Mouse (Mus musculus) ES-E14 (cell line): Measurements from ENCODE around the gene Stx12. TPM values are rescaled to one million over a fixed set of nuclear protein-coding genes. Genes with fewer than 3 reads are reported as not detected.

ENCODE experiments used
- DNase-seq: peaks from one replicate; pipeline ENCODE4 v3.0.0-alpha.2; 2013; ENCODE audit warnings: low read depth, low spot score
- H3K27ac ChIP-seq: 2 replicates; pipeline ENCODE4 v1.5.1; 2012; ENCODE audit warnings: low read depth, mild to moderate bottlenecking, low read length, moderate library complexity, mixed read lengths; ENCODE audit not compliant: poor library complexity, insufficient read depth, severe bottlenecking
- H3K36me3 ChIP-seq: 2 replicates; pipeline ENCODE4 v1.6.1; 2012; ENCODE audit warnings: mild to moderate bottlenecking, low read length, moderate library complexity, mixed read lengths; ENCODE audit not compliant: control insufficient read depth, poor library complexity, insufficient read depth, severe bottlenecking
- H3K4me1 ChIP-seq, 2 experiments: fragments of 150-350 bp in 1 of 2; sonication (generic) in 1 of 2; 2 replicates each; pipeline ENCODE4 v1.6.1; 2012; ENCODE audit warnings: low read length in 2 of 2, mild to moderate bottlenecking in 1 of 2, mixed read lengths in 1 of 2; ENCODE audit not compliant: control insufficient read depth in 2 of 2, insufficient read depth in 2 of 2, poor library complexity in 1 of 2
- H3K4me3 ChIP-seq, 2 experiments: fragments of 150-350 bp in 1 of 2; sonication (generic) in 1 of 2; 2 replicates each; pipeline ENCODE4 v1.5.1; 2012; ENCODE audit warnings: low read length in 2 of 2, low read depth in 1 of 2, mild to moderate bottlenecking in 1 of 2, mixed read lengths in 1 of 2; ENCODE audit not compliant: insufficient read depth in 1 of 2, poor library complexity in 1 of 2, severe bottlenecking in 1 of 2
- H3K9ac ChIP-seq: 2 replicates; pipeline ENCODE4 v1.6.1; 2012; ENCODE audit warnings: low read depth, mild to moderate bottlenecking, low read length, mixed read lengths; ENCODE audit not compliant: poor library complexity, insufficient read depth, severe bottlenecking
- H3K9me3 ChIP-seq: fragments of 150-350 bp; sonication (generic); 2 replicates; pipeline ENCODE4 v1.6.1; 2012; ENCODE audit warnings: low read depth, mild to moderate bottlenecking, low read length; ENCODE audit not compliant: control insufficient read depth, insufficient read depth
- CHD2 ChIP-seq: IDR thresholded peaks from 2 replicates; pipeline ENCODE4 v1.6.1; 2014; ENCODE audit warnings: mild to moderate bottlenecking, low read depth, low read length, inconsistent platforms
- HCFC1 ChIP-seq: IDR thresholded peaks from 2 replicates; pipeline ENCODE4 v1.6.1; 2012; ENCODE audit warnings: low read length, inconsistent platforms, borderline replicate concordance; ENCODE audit not compliant: insufficient read depth
- MAFK ChIP-seq: IDR thresholded peaks from 2 replicates; pipeline ENCODE4 v1.6.1; 2014; ENCODE audit warnings: mild to moderate bottlenecking, low read depth, low read length, inconsistent platforms; ENCODE audit not compliant: insufficient read depth
- ZC3H11A ChIP-seq: IDR thresholded peaks from 2 replicates; pipeline ENCODE4 v1.6.1; 2012; ENCODE audit warnings: low read depth, mild to moderate bottlenecking, inconsistent platforms, low read length, borderline replicate concordance
- ZNF384 ChIP-seq: IDR thresholded peaks from 2 replicates; pipeline ENCODE4 v1.6.1; 2012; ENCODE audit warnings: low read depth, low read length, inconsistent platforms
- in situ Hi-C, 2 experiments: fragments of 600-800 bp; cut with MboI; formaldehyde crosslinking; loops; one replicate each; pipeline ENCODE4 v1.15.1; 2025; ENCODE audit warnings: low sequenced_read_pairs in 2 of 2, inconsistent platforms in 1 of 2; ENCODE audit not compliant: unreplicated experiment in 2 of 2
- total RNA-seq: library from RNA; depleted of rRNA; stranded (reverse); fragments of 300-350 nt; gene quantifications from 2 replicates; pipeline ENCODE4 v1.2.3, GENCODE M21; 2012

The Stx12 gene
- total RNA-seq, 1 experiment: 27.6 TPM

- TF ChIP-seq CHD2 (no peak), ZNF384 (no peak), ZC3H11A (no peak), HCFC1 (no peak), MAFK (no peak)
Observed at GRCm38 (mm10) chr4:132898197-132898596, 13.9 kb upstream of the Stx12 start.

DNA sequence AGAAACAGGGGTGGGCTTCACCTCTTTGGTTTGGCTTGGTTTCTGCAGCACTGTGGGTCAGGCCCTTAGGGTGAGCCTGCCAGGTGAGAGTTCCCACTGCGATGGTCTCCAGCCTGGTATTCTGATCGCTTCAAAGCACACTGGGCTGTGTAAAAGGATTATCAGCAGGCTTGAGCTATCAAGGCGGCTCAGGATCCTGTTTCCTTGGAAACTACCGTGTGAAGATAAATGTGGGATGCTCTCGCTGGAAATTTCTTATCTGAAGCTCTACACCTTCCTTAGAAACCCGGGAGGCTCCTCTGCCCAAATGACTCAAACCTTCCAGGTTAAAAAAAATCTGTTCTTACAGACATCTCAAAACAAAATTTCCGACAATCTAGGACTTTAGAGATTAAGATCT is 10.1 kb upstream of the Stx12 start:
- Histone ChIP-seq H3K36me3 (no peaks in the 10 kb centered on the region), H3K9ac (no peak overlapping the region), H3K27ac (no peak overlapping the region), H3K9me3 (no peaks in the 10 kb centered on the region), H3K4me3 (no peak overlapping the region), H3K4me1 (peaks cover 0 to 3% of the 10 kb centered on the region in 2 experiments; a peak in 1 of 4 replicates)
- TF ChIP-seq CHD2 (no peak), ZNF384 (no peak), HCFC1 (no peak)
- DNase-seq: no peak
- in situ Hi-C loops: no loop called here

More at GRCm38 (mm10) chr4:132898197-132898596, 13.9 kb upstream of the Stx12 start:
- Histone ChIP-seq H3K4me3 (no peak overlapping the region), H3K9ac (no peak overlapping the region), H3K9me3 (no peaks in the 10 kb centered on the region), H3K36me3 (peaks cover 2% of the 10 kb centered on the region; the same call in 1 of the 2 replicates), H3K4me1 (peaks cover 0 to 8% of the 10 kb centered on the region in 2 experiments; a peak in 1 of 4 replicates), H3K27ac (no peak overlapping the region)
- in situ Hi-C loops: no loop called here
- no peak for DNase-seq

- Histone ChIP-seq H3K4me1 (no peaks in the 10 kb centered on the region; a peak in 1 of 4 replicates), H3K27ac (0 out of 2 replicates have a peak overlapping the region, but pooled peaks have one; percentile 56), H3K9ac (peak overlapping the region; percentile 92), H3K36me3 (peaks cover 2% of the 10 kb centered on the region; the same call in 1 of the 2 replicates), H3K4me3 (peak overlapping the region; percentile 83 to 91), H3K9me3 (no peaks in the 10 kb centered on the region)
- in situ Hi-C loops: no loop called here
- no peak for DNase-seq
- TF ChIP-seq CHD2: no peak
- no peak for TF ChIP-seq ZNF384
- no peak for TF ChIP-seq HCFC1
- TF ChIP-seq MAFK: no peak
- no peak for TF ChIP-seq ZC3H11A
Observed at GRCm38 (mm10) chr4:132884844-132885374, 600 bp upstream of the Stx12 start.

- H3K27ac ChIP-seq: no peak overlapping the region
- no peaks in the 10 kb centered on the region; a peak in 1 of 4 replicates for H3K4me1 ChIP-seq
- H3K36me3 ChIP-seq: peaks cover 2% of the 10 kb centered on the region; the same call in 1 of the 2 replicates
- in situ Hi-C loops: no loop called here
- DNase-seq: no peak
- H3K9me3 ChIP-seq: no peaks in the 10 kb centered on the region
- peak overlapping the region; percentile 83 to 91 for H3K4me3 ChIP-seq
- peak overlapping the region; percentile 88 for H3K9ac ChIP-seq
- no peak for TF ChIP-seq CHD2
- no peak for TF ChIP-seq ZNF384
- no peak for TF ChIP-seq HCFC1
- TF ChIP-seq MAFK: no peak
- no peak for TF ChIP-seq ZC3H11A
Observed at GRCm38 (mm10) chr4:132883561-132884063, 697 bp downstream of the Stx12 start.
